Mouse (Mus musculus): Measurements from ENCODE around the gene Tmem79.
A peak's percentile ranks its signal among the peaks of the same experiment; 100 is the strongest.

The Tmem79 gene

GRCm38 (mm10) chr3:88281141-88281916 is 54.6 kb downstream of the Tmem79 start:
- peak; percentile 82 to 85 for DNase-seq

GRCm38 (mm10) chr3:88280035-88280434 is 55.9 kb downstream of the Tmem79 start:
- no peak for DNase-seq

Data from lung, adult 18-20 months (tissue).